Mouse (Mus musculus) MEL (cell line): Measurements from ENCODE around the gene Hrh1. TPM values are rescaled to one million over a fixed set of nuclear protein-coding genes. Genes with fewer than 3 reads are reported as not detected.

Experiments used
- DNase-seq: peaks from one replicate; pipeline ENCODE4 v3.0.0; 2011; ENCODE audit warnings: low read depth, low spot score
- H3K27ac ChIP-seq: 2 replicates; pipeline ENCODE4 v1.5.1; 2012; ENCODE audit warnings: low read depth, mild to moderate bottlenecking, control low read depth, low read length, moderate library complexity; ENCODE audit not compliant: control insufficient read depth
- H3K27me3 ChIP-seq, 2 experiments: fragments of 150-350 bp in 1 of 2; sonication (generic) in 1 of 2; 2 replicates each; pipeline ENCODE4 v1.6.1; 2012; ENCODE audit warnings: low read length in 2 of 2, mild to moderate bottlenecking in 2 of 2, improper control_type of control experiment in 1 of 2, moderate library complexity in 1 of 2; ENCODE audit not compliant: insufficient read depth in 2 of 2, control insufficient read depth in 1 of 2
- H3K36me3 ChIP-seq, 2 experiments: 2 replicates each; pipeline ENCODE4 v1.6.1; 2012 to 2014; ENCODE audit warnings: low read length in 2 of 2, improper control_type of control experiment in 1 of 2, inconsistent platforms in 1 of 2, mild to moderate bottlenecking in 1 of 2; ENCODE audit not compliant: insufficient read depth in 2 of 2, control insufficient read depth in 1 of 2
- H3K4me1 ChIP-seq, 2 experiments: fragments of 150-350 bp in 1 of 2; sonication (generic) in 1 of 2; 2 replicates each; pipeline ENCODE4 v1.6.1; 2012; ENCODE audit warnings: low read length in 2 of 2, improper control_type of control experiment in 1 of 2, mild to moderate bottlenecking in 1 of 2; ENCODE audit not compliant: insufficient read depth in 2 of 2, control insufficient read depth in 1 of 2
- H3K4me3 ChIP-seq, 2 experiments: fragments of 150-350 bp in 1 of 2; sonication (generic) in 1 of 2; 2 replicates each; pipeline ENCODE4 v1.5.1; 2012; ENCODE audit warnings: low read depth in 2 of 2, low read length in 2 of 2, mild to moderate bottlenecking in 2 of 2, moderate library complexity in 2 of 2, control low read depth in 1 of 2, improper control_type of control experiment in 1 of 2; ENCODE audit not compliant: control insufficient read depth in 1 of 2, insufficient read depth in 1 of 2
- H3K79me2 ChIP-seq: 2 replicates; pipeline ENCODE4 v1.6.1; 2012; ENCODE audit warnings: mild to moderate bottlenecking, low read length, moderate library complexity; ENCODE audit not compliant: control insufficient read depth, poor library complexity, insufficient read depth
- H3K9ac ChIP-seq: 2 replicates; pipeline ENCODE4 v1.6.1; 2012; ENCODE audit warnings: low read depth, mild to moderate bottlenecking, control low read depth, low read length, moderate library complexity; ENCODE audit not compliant: control insufficient read depth, poor library complexity, severe bottlenecking
- H3K9me3 ChIP-seq: fragments of 150-350 bp; sonication (generic); replicated peaks from 2 replicates; pipeline ENCODE4 v1.6.1; 2012; ENCODE audit warnings: mild to moderate bottlenecking, low read length, improper control_type of control experiment, moderate library complexity; ENCODE audit not compliant: insufficient read depth
- BHLHE40 ChIP-seq: IDR thresholded peaks from 2 replicates; pipeline ENCODE4 v1.6.1; 2012; ENCODE audit warnings: low read depth, mild to moderate bottlenecking, inconsistent platforms, low read length, improper control_type of control experiment, borderline replicate concordance
- CHD2 ChIP-seq: IDR thresholded peaks from 2 replicates; pipeline ENCODE4 v1.6.1; 2011; ENCODE audit warnings: low read length, improper control_type of control experiment
- ELF1 ChIP-seq: IDR thresholded peaks from 2 replicates; pipeline ENCODE4 v1.6.1; 2014; ENCODE audit warnings: low read depth, mild to moderate bottlenecking, inconsistent platforms, low read length, improper control_type of control experiment, moderate library complexity
- GATA1 ChIP-seq: IDR thresholded peaks from 2 replicates; pipeline ENCODE4 v1.6.1; 2011; ENCODE audit warnings: low read depth, low read length, improper control_type of control experiment
- JUND ChIP-seq: IDR thresholded peaks from 2 replicates; pipeline ENCODE4 v1.6.1; 2011; ENCODE audit warnings: low read depth, mild to moderate bottlenecking, improper control_type of control experiment, low read length
- MAFK ChIP-seq: IDR thresholded peaks from 2 replicates; pipeline ENCODE4 v1.6.1; 2011; ENCODE audit warnings: low read depth, mild to moderate bottlenecking, low read length, improper control_type of control experiment, borderline replicate concordance
- MAX ChIP-seq: IDR thresholded peaks from 2 replicates; pipeline ENCODE4 v1.6.1; 2011; ENCODE audit warnings: low read length, improper control_type of control experiment
- MEF2A ChIP-seq: IDR thresholded peaks from 2 replicates; pipeline ENCODE4 v1.6.1; 2014; ENCODE audit warnings: low read depth, mild to moderate bottlenecking, inconsistent platforms, low read length, improper control_type of control experiment; ENCODE audit not compliant: poor library complexity, insufficient replicate concordance, severe bottlenecking; ENCODE audit errors: extremely low read depth
- NELFE ChIP-seq: IDR thresholded peaks from 2 replicates; pipeline ENCODE4 v1.6.1; 2011; ENCODE audit warnings: low read depth, low read length, improper control_type of control experiment
- NRF1 ChIP-seq: IDR thresholded peaks from 2 replicates; pipeline ENCODE4 v1.6.1; 2014; ENCODE audit warnings: low read depth, mild to moderate bottlenecking, inconsistent platforms, low read length, improper control_type of control experiment, moderate library complexity; ENCODE audit not compliant: poor library complexity, insufficient read depth, severe bottlenecking
- RCOR1 ChIP-seq: IDR thresholded peaks from 2 replicates; pipeline ENCODE4 v1.6.1; 2012; ENCODE audit warnings: low read depth, mild to moderate bottlenecking, inconsistent platforms, low read length, improper control_type of control experiment
- SIN3A ChIP-seq: IDR thresholded peaks from 2 replicates; pipeline ENCODE4 v1.6.1; 2012; ENCODE audit warnings: low read length, improper control_type of control experiment, inconsistent platforms
- SMC3 ChIP-seq: IDR thresholded peaks from 2 replicates; pipeline ENCODE4 v1.6.1; 2011; ENCODE audit warnings: low read depth, low read length, improper control_type of control experiment
- TAL1 ChIP-seq: IDR thresholded peaks from 2 replicates; pipeline ENCODE4 v1.6.1; 2012; ENCODE audit warnings: mild to moderate bottlenecking, inconsistent platforms, low read length, moderate library complexity, mixed read lengths
- TBP ChIP-seq: IDR thresholded peaks from 2 replicates; pipeline ENCODE4 v1.8.0; 2011; ENCODE audit warnings: low read depth, low read length, improper control_type of control experiment
- UBTF ChIP-seq: IDR thresholded peaks from 2 replicates; pipeline ENCODE4 v1.6.1; 2012; ENCODE audit warnings: low read depth, mild to moderate bottlenecking, inconsistent platforms, low read length, improper control_type of control experiment, moderate library complexity, borderline replicate concordance; ENCODE audit not compliant: insufficient read depth
- USF2 ChIP-seq, 2 experiments: IDR thresholded peaks; 2 replicates each; pipeline ENCODE4 v1.6.1; 2011 to 2012; ENCODE audit warnings: improper control_type of control experiment in 2 of 2, low read length in 2 of 2, borderline replicate concordance in 1 of 2, inconsistent platforms in 1 of 2, low read depth in 1 of 2, mild to moderate bottlenecking in 1 of 2; ENCODE audit not compliant: insufficient read depth in 1 of 2
- ZKSCAN1 ChIP-seq: IDR thresholded peaks from 2 replicates; pipeline ENCODE4 v1.6.1; 2012; ENCODE audit warnings: low read depth, mild to moderate bottlenecking, inconsistent platforms, low read length, improper control_type of control experiment, moderate library complexity
- ZMIZ1 ChIP-seq: IDR thresholded peaks from 2 replicates; pipeline ENCODE4 v1.6.1; 2012; ENCODE audit warnings: low read depth, mild to moderate bottlenecking, inconsistent platforms, low read length, improper control_type of control experiment, moderate library complexity
- ZNF384 ChIP-seq: IDR thresholded peaks from 2 replicates; pipeline ENCODE4 v1.6.1; 2012; ENCODE audit warnings: low read depth, mild to moderate bottlenecking, inconsistent platforms, low read length, improper control_type of control experiment
- polyA plus RNA-seq, 2 experiments: library from polyadenylated mRNA; stranded (reverse) in 1 of 2; unstranded in 1 of 2; fragments of >175 nt in 1 of 2; fragments of >200 nt in 1 of 2; gene quantifications; 2 replicates each; pipeline versions ENCODE4 v1.2.1 to v1.2.4; 2012; ENCODE audit warnings: low replicate concordance in 2 of 2, low read depth in 1 of 2; ENCODE audit not compliant: insufficient read length in 2 of 2, insufficient read depth in 1 of 2, missing spikeins in 1 of 2
- total RNA-seq: library from RNA; depleted of rRNA; stranded (reverse); fragments of 300-350 nt; gene quantifications from 2 replicates; pipeline ENCODE4 v1.2.3, GENCODE M21; 2012

Hrh1 gene
- total and polyA plus RNA-seq, 3 experiments = not detected

GRCm38 (mm10) chr6:114414510-114414909 lies 16.8 kb downstream of the Hrh1 start:
- no peaks in the 10 kb centered on the region for H3K79me2 ChIP-seq
- no peak overlapping the region for H3K9ac ChIP-seq
- H3K4me3 ChIP-seq = no peak overlapping the region
- no peaks in the 10 kb centered on the region for H3K4me1 ChIP-seq
- no peaks in the 10 kb centered on the region for H3K9me3 ChIP-seq
- H3K36me3 ChIP-seq = no peaks in the 10 kb centered on the region
- no peak overlapping the region for H3K27ac ChIP-seq
- no peaks in the 10 kb centered on the region; a peak in 1 of 4 replicates for H3K27me3 ChIP-seq
- DNase-seq = no peak
- TF ChIP-seq NELFE (no peak), RCOR1 (no peak), SMC3 (no peak), ZNF384 (no peak), CHD2 (no peak), ELF1 (no peak), SIN3A (no peak), MAX (no peak), UBTF (no peak), NRF1 (no peak), MAFK (no peak)

GRCm38 (mm10) chr6:114418037-114418436 lies 20.3 kb downstream of the Hrh1 start:
- Histone ChIP-seq H3K79me2 (no peaks in the 10 kb centered on the region), H3K9ac (no peak overlapping the region), H3K4me3 (no peak overlapping the region)

GRCm38 (mm10) chr6:114421061-114421460 lies 23.3 kb downstream of the Hrh1 start:
- Histone ChIP-seq H3K9me3 (no peaks in the 10 kb centered on the region; the same call in 1 of the 2 replicates), H3K27me3 (no peaks in the 10 kb centered on the region; a peak in 1 of 4 replicates), H3K4me3 (no peak overlapping the region), H3K9ac (no peak overlapping the region), H3K4me1 (no peaks in the 10 kb centered on the region), H3K27ac (no peak overlapping the region), H3K36me3 (no peaks in the 10 kb centered on the region), H3K79me2 (no peaks in the 10 kb centered on the region)
- no peak for DNase-seq
- TF ChIP-seq USF2 (IDR thresholded peaks at IDR 0.05; ENCODE audit: borderline replicate concordance in 1 of 2, insufficient read depth in 1 of 2, low read depth in 1 of 2, low read length in 2 of 2) (no peak), NELFE (no peak), TAL1 (no peak), GATA1 (no peak), TBP (no peak)

More at GRCm38 (mm10) chr6:114418037-114418436, 20.3 kb downstream of the Hrh1 start:
- Histone ChIP-seq H3K27ac (no peak overlapping the region), H3K9me3 (no peaks in the 10 kb centered on the region; the same call in 1 of the 2 replicates), H3K36me3 (no peaks in the 10 kb centered on the region), H3K4me1 (no peaks in the 10 kb centered on the region), H3K27me3 (no peaks in the 10 kb centered on the region; a peak in 1 of 4 replicates)
- DNase-seq = no peak
- TF ChIP-seq TBP (no peak), BHLHE40 (no peak), MAX (no peak), ZMIZ1 (no peak), ELF1 (no peak), ZKSCAN1 (no peak), TAL1 (no peak), MEF2A (no peak), UBTF (no peak), JUND (no peak), GATA1 (no peak)
